Mouse (Mus musculus) forebrain, embryonic 11.5 days (tissue): ENCODE results near the gene Clic1. TPM values are rescaled to one million over a fixed set of nuclear protein-coding genes. Genes with fewer than 3 reads are reported as not detected.
"Not testable (repeated sequence)": the region's sequence is repeated elsewhere in the genome, so short reads cannot be mapped to it uniquely, and the experiment has no call there.

Experiments used
- ATAC-seq: fragments of 200-750 bp; cut with Nextera tagmentation; replicated peaks from 2 replicates; pipeline ENCODE4 v1.8.0; 2017; ENCODE audit warnings: moderate TSS enrichment; ENCODE audit not compliant: low FRiP score
- DNase-seq: peaks from one replicate; pipeline ENCODE4 v3.0.0-alpha.2; 2017; ENCODE audit warnings: low spot score
- H3K27ac ChIP-seq: fragments of 300-500 bp; sonication (generic); 2 replicates; pipeline ENCODE4 v1.5.1; 2014; ENCODE audit warnings: low read depth, low read length
- H3K27me3 ChIP-seq: fragments of 300-500 bp; sonication (generic); 2 replicates; pipeline ENCODE4 v1.6.1; 2014; ENCODE audit warnings: mild to moderate bottlenecking, low read length, mixed read lengths; ENCODE audit not compliant: control insufficient read depth, insufficient read depth
- H3K36me3 ChIP-seq: fragments of 300-500 bp; sonication (generic); 2 replicates; pipeline ENCODE4 v1.6.1; 2014; ENCODE audit warnings: mild to moderate bottlenecking, low read length, moderate library complexity, mixed read lengths; ENCODE audit not compliant: control insufficient read depth, insufficient read depth
- H3K4me1 ChIP-seq: fragments of 300-500 bp; sonication (generic); replicated peaks from 2 replicates; pipeline ENCODE4 v1.6.1; 2014; ENCODE audit warnings: low read length, mixed read lengths; ENCODE audit not compliant: control insufficient read depth, insufficient read depth
- H3K4me2 ChIP-seq: fragments of 300-500 bp; sonication (generic); 2 replicates; pipeline ENCODE4 v1.6.1; 2014; ENCODE audit warnings: low read depth, mild to moderate bottlenecking, low read length, moderate library complexity, mixed read lengths; ENCODE audit not compliant: severe bottlenecking
- H3K4me3 ChIP-seq: fragments of 300-500 bp; sonication (generic); 2 replicates; pipeline ENCODE4 v1.5.1; 2014; ENCODE audit warnings: low read depth, low read length
- H3K9ac ChIP-seq: fragments of 300-500 bp; sonication (generic); 2 replicates; pipeline ENCODE4 v1.6.1; 2014; ENCODE audit warnings: low read length
- H3K9me3 ChIP-seq: fragments of 300-500 bp; sonication (generic); 2 replicates; pipeline ENCODE4 v1.6.1; 2016; ENCODE audit warnings: low read length, mixed read lengths; ENCODE audit not compliant: control insufficient read depth
- WGBS: fragments of 180-500 bp; shearing (Covaris S2); extraction: QIAGEN DNeasy Blood & Tissue Kit; methylation state at CpG from one replicate; pipeline ENCODE4 v1.1.7; 2014; 5-methylcytosine and 5-hydroxymethylcytosine counted together
- polyA plus RNA-seq: library from polyadenylated mRNA; unstranded; fragments of >200 nt; fragmentation: Nextera tagmentation; extraction: Ambion mirVana; gene quantifications from 2 replicates; pipeline ENCODE4 v1.2.1, GENCODE M21; 2014

Clic1 gene
- polyA plus RNA-seq, 1 experiment from 2014 or later, result 67.7 TPM

DNA sequence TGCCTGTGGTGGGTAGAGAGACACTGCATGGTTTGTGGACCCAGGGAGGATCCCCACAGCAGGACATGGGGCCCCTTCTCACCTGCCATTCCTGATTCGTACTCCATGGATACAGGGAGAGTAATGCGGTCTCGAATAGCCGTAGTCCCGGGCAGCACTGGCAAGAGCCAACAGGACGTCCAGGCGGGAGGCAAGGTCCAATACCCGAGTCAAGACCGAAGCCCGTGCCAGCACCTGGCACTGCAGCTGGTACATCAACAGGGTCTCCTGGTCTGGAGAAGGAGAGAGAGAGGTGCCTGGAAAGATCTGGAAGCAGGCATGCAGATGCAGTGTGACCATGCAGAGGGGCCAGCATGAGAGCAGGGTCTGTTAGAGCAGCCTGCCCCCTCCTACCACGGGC lies 18.5 kb upstream of the Clic1 start:
- Histone ChIP-seq H3K27me3 (no peaks in the 10 kb centered on the region), H3K36me3 (no peaks in the 10 kb centered on the region), H3K4me2 (no peak overlapping the region), H3K27ac (no peak overlapping the region), H3K9ac (no peak overlapping the region), H3K4me3 (no peak overlapping the region), H3K9me3 (no peaks in the 10 kb centered on the region), H3K4me1 (peaks cover 13% of the 10 kb centered on the region)
- DNase-seq, result peak; percentile 46
- 95% methylated on average over 11 of the region's 11 CpGs for WGBS
- ATAC-seq, result no peak

- WGBS, result 84% methylated on average over 7 of the region's 7 CpGs
- H3K36me3 ChIP-seq, result no peaks in the 10 kb centered on the region
- H3K4me2 ChIP-seq, result no peak overlapping the region
- no peak overlapping the region for H3K9ac ChIP-seq
- peaks cover 13% of the 10 kb centered on the region for H3K4me1 ChIP-seq
- no peak for ATAC-seq
- no peak overlapping the region for H3K27ac ChIP-seq
- no peak overlapping the region for H3K4me3 ChIP-seq
- no peak for DNase-seq
- no peaks in the 10 kb centered on the region for H3K27me3 ChIP-seq
- no peaks in the 10 kb centered on the region for H3K9me3 ChIP-seq
Observed at GRCm38 (mm10) chr17:35031880-35032279, 17.9 kb upstream of the Clic1 start.

DNA sequence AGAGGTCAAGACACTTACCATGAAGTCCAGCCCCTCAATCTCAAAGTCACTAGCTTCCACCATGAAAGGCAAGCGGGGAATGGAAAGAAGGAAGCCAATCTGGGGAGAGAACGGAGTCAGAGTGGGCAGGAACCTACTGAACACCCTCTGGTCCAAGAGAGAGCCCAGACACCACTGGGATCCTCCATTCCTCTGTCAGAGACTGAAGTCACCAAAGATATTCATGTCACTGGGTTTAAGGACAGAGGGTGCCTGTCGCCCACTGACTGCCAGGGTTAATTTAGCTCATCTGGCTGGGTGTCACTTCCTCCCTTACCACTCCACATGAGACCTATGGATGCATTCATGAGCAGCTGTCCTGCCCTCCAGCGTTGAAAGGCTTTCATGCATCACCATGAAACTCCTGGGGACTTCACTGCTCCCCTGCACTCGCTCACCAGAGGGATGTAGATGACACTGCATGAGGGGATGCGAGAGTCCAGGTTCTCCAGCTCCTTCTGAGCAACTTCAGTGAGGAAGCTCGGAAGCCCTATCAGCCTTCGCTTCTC lies 17.4 kb upstream of the Clic1 start:
- ATAC-seq, result no peak
- Histone ChIP-seq H3K4me1 (peaks cover 11% of the 10 kb centered on the region), H3K4me2 (no peak overlapping the region), H3K9me3 (no peaks in the 10 kb centered on the region), H3K9ac (no peak overlapping the region), H3K27ac (no peak overlapping the region), H3K36me3 (no peaks in the 10 kb centered on the region), H3K4me3 (no peak overlapping the region), H3K27me3 (no peaks in the 10 kb centered on the region)
- 79% methylated on average over 8 of the region's 8 CpGs for WGBS
- no peak for DNase-seq

DNA sequence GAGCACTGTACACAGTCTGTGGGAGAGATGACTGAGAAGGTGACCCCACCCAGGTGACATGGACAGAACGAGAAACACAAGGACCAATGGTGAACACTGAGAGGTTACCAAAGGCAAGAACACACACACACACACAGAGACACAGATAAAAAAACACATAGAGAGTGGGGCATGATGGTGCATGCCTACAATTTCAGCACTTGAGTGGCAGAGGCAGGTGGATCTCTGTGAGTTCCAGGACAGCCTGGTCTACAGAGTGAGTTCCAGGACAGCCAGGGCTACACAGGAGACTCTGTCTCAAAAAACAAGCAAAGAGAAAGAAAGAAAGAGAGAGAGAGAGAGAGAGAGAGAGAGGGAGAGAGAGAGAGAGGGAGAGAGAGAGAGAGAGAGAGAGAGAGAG lies 16.1 kb upstream of the Clic1 start:
- not testable (repeated sequence) for ATAC-seq, H3K36me3 ChIP-seq, DNase-seq, H3K4me3 ChIP-seq, H3K27me3 ChIP-seq, H3K4me1 ChIP-seq, H3K4me2 ChIP-seq, H3K9ac ChIP-seq, H3K27ac ChIP-seq, H3K9me3 ChIP-seq
- 81% methylated on average over 1 of the region's 1 CpGs for WGBS

GRCm38 (mm10) chr17:35034896-35035295 lies 14.9 kb upstream of the Clic1 start:
- no peak for DNase-seq
- WGBS, result 84% methylated on average over 6 of the region's 6 CpGs
- Histone ChIP-seq H3K4me3 (no peak overlapping the region), H3K4me2 (no peak overlapping the region), H3K27ac (no peak overlapping the region), H3K27me3 (no peaks in the 10 kb centered on the region), H3K36me3 (no peaks in the 10 kb centered on the region), H3K4me1 (peaks cover 2% of the 10 kb centered on the region; the same call in 1 of the 2 replicates), H3K9ac (no peak overlapping the region), H3K9me3 (no peaks in the 10 kb centered on the region)
- ATAC-seq, result no peak

DNA sequence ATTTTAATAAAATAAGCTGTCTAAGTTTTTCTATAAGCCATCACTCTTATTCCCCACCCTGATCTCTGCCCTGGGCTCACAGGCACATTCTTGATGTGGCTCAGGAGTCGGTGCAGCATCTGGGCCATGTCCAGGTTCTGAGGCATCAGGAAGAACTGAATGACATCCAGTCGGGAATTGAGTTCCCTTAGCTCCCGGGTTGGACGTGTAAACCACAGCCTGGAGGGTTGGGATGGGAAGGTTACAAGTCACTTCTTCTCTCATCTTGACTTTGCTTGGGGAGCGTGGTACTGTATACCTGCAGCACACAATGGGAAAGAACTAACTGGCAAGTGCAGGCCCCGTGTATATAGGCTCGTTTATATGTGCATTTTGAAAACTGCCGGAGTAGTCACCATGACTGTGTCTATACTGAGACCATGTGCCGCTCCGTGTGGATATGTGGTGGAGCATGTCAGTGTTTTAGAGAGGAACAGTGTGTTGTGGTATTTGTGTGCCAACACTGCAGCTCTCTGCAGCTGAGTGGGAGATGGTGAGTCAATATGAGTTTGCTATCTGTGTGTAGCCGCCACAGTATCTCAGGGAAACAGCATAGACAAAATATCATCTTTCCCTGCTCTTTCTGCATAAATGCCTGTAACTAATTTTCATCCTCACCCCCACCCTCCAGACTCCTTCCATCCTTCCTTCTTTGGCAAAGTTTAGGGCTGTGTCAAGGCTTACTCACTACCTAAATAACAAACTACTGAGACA lies 10.5 kb upstream of the Clic1 start:
- Histone ChIP-seq H3K27ac (no peak overlapping the region), H3K9me3 (no peaks in the 10 kb centered on the region), H3K4me1 (no peaks in the 10 kb centered on the region), H3K9ac (no peak overlapping the region), H3K27me3 (no peaks in the 10 kb centered on the region), H3K36me3 (no peaks in the 10 kb centered on the region), H3K4me3 (no peak overlapping the region), H3K4me2 (no peak overlapping the region)
- ATAC-seq, result no peak
- no peak for DNase-seq
- WGBS, result 87% methylated on average over 11 of the region's 11 CpGs

GRCm38 (mm10) chr17:35043794-35044193 lies 6.0 kb upstream of the Clic1 start:
- 85% methylated on average over 4 of the region's 4 CpGs for whole genome bisulfite sequencing
- Histone ChIP-seq H3K4me3 (no peak overlapping the region), H3K9me3 (no peaks in the 10 kb centered on the region), H3K4me1 (peaks cover 11% of the 10 kb centered on the region), H3K9ac (no peak overlapping the region), H3K27me3 (no peaks in the 10 kb centered on the region), H3K4me2 (no peak overlapping the region), H3K36me3 (no peaks in the 10 kb centered on the region), H3K27ac (no peak overlapping the region)
- no peak for DNase-seq
- no peak for ATAC-seq

DNA sequence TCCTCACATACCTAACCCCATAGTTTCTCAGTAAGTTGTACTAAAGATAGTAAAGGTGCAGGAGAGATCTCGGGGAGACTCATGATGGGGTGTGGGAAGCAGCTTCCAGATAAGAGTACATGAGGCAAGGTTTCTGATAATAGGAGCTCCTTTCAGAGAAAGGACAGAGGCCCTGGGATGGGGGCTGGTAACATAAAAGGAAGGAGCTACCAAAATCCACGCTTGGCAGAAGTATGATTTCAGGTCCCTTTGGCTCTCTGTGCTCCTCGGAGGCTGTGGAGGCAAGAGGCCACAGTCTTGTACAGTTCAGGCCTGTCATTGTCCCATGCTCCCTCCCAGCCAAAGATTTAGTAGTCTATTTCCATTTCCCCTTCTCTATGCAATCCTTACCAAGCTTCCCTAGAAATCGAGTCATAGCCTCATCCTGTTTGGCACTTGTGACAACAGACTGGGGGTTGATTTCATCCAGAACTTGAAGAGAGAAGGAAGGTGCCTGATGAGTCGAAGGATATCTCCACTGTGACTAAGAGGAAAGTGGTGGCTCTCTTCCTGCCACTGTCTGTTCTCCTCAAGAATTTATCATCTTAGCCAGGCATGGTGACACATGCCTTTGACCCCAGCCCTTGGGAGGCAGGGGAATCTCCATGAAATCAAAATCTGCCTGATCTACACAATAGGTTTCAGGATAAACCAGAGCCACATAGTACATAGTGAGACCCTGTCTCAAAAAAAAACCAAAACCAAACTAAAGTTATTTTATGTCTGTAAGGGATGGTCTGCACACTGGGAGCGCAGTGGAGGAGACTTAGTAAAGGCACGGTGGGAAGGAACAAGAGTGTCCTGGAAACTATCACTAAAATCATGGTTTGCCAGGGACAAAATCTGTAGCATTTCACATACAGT lies 4.6 kb upstream of the Clic1 start:
- H3K9me3 ChIP-seq, result no peaks in the 10 kb centered on the region
- peak overlapping the region; percentile 39; the same call in 1 of the 2 replicates for H3K4me3 ChIP-seq
- WGBS, result 93% methylated on average over 7 of the region's 7 CpGs
- no peak for DNase-seq
- peaks cover 19% of the 10 kb centered on the region for H3K4me1 ChIP-seq
- H3K27me3 ChIP-seq, result no peaks in the 10 kb centered on the region
- ATAC-seq, result no peak
- peak overlapping the region; percentile 89 for H3K4me2 ChIP-seq
- no peaks in the 10 kb centered on the region for H3K36me3 ChIP-seq
- peak overlapping the region; percentile 93 for H3K9ac ChIP-seq
- no peak overlapping the region for H3K27ac ChIP-seq
